Mouse (Mus musculus) bone marrow macrophage, adult 2 months (primary cell): Measurements from ENCODE around the gene Ror1.

Experiments
- CTCF ChIP-seq: IDR thresholded peaks from 2 replicates; pipeline ENCODE4 v1.5.1; 2012; ENCODE audit warnings: low read depth, mild to moderate bottlenecking, low read length, moderate library complexity
- POLR2A ChIP-seq: IDR thresholded peaks from 2 replicates; pipeline ENCODE4 v1.6.1; 2012; ENCODE audit warnings: mild to moderate bottlenecking, low read depth, low read length, borderline replicate concordance

- no peak for TF ChIP-seq POLR2A
- no peak for TF ChIP-seq CTCF
Measured at GRCm38 (mm10) chr4:100324719-100325515, 229.3 kb downstream of the Ror1 start.
